Mouse (Mus musculus) hindbrain, embryonic 14.5 days (tissue): ENCODE measurements at regions not wholly inside any gene's neighbourhood (a gene's known extent, or its start where the extent isn't known, plus 50 kb on each side); places are given as distances from the start of the nearest gene placed in this dataset.

ENCODE experiments used
- ATAC-seq: fragments of 200-750 bp; cut with Nextera tagmentation; 2 replicates; pipeline ENCODE4 v1.8.0; 2017; ENCODE audit warnings: moderate number of reproducible peaks, mild to moderate bottlenecking, moderate TSS enrichment, moderate library complexity; ENCODE audit not compliant: low FRiP score
- DNase-seq: peaks from one replicate; pipeline ENCODE4 v3.0.0-alpha.2; 2015; ENCODE audit warnings: low spot score
- H3K27ac ChIP-seq: fragments of 300-500 bp; sonication (generic); 2 replicates; pipeline ENCODE4 v1.5.1; 2014; ENCODE audit warnings: mild to moderate bottlenecking, moderate library complexity
- H3K27me3 ChIP-seq: fragments of 300-500 bp; sonication (generic); 2 replicates; pipeline ENCODE4 v1.6.1; 2014; ENCODE audit warnings: mild to moderate bottlenecking, low read length, mixed read lengths; ENCODE audit not compliant: control insufficient read depth, insufficient read depth
- H3K36me3 ChIP-seq: fragments of 300-500 bp; sonication (generic); replicated peaks from 2 replicates; pipeline ENCODE4 v1.6.1; 2014; ENCODE audit not compliant: control insufficient read depth, insufficient read depth
- H3K4me1 ChIP-seq: fragments of 300-500 bp; sonication (generic); replicated peaks from 2 replicates; pipeline ENCODE4 v1.6.1; 2014; ENCODE audit warnings: antibody characterized with exemption, low read length, mixed read lengths; ENCODE audit not compliant: control insufficient read depth, insufficient read depth
- H3K4me2 ChIP-seq: fragments of 300-500 bp; sonication (generic); replicated peaks from 2 replicates; pipeline ENCODE4 v1.6.1; 2014; ENCODE audit warnings: mild to moderate bottlenecking, moderate library complexity
- H3K4me3 ChIP-seq: fragments of 300-500 bp; sonication (generic); replicated peaks from 2 replicates; pipeline ENCODE4 v1.5.1; 2014; ENCODE audit warnings: mild to moderate bottlenecking, low read length
- H3K9ac ChIP-seq: fragments of 300-500 bp; sonication (generic); 2 replicates; pipeline ENCODE4 v1.6.1; 2014
- H3K9me3 ChIP-seq: fragments of 300-500 bp; sonication (generic); 2 replicates; pipeline ENCODE4 v1.6.1; 2016; ENCODE audit warnings: low read length; ENCODE audit not compliant: control insufficient read depth
- WGBS: fragments of 180-500 bp; shearing (Covaris S2); extraction: QIAGEN DNeasy Blood & Tissue Kit; methylation state at CpG from one replicate; pipeline ENCODE4 v1.1.7; 2014; 5-methylcytosine and 5-hydroxymethylcytosine counted together

DNA sequence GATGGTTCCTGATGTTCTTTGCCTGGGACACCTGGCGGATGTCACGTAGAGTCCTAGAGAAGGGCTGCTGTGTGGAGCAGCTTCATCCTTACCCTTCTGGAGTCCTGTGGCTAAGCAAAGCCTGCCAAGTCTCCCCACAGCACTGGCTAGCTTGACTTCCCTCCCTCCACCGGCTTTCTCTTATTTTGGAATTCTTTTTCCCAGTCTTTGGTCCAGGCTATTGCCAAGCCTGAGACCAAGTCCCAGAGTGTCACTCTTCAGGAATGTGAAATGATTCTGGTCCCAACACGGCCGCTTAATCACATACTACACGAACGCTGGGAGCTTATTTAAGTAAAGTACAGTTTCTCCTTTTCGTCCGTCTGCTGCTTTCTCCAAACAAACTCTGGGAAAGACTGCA lies 146.4 kb downstream of the Fndc1 start:
- Histone ChIP-seq H3K9me3 (no peaks in the 10 kb centered on the region), H3K4me1 (no peaks in the 10 kb centered on the region), H3K4me3 (no peak overlapping the region), H3K4me2 (no peak overlapping the region), H3K36me3 (no peaks in the 10 kb centered on the region), H3K27me3 (no peaks in the 10 kb centered on the region), H3K9ac (no peak overlapping the region), H3K27ac (no peak overlapping the region)
- DNase-seq (no peak), ATAC-seq (no peak)
- WGBS, result 87% methylated on average over 9 of the region's 9 CpGs

DNA sequence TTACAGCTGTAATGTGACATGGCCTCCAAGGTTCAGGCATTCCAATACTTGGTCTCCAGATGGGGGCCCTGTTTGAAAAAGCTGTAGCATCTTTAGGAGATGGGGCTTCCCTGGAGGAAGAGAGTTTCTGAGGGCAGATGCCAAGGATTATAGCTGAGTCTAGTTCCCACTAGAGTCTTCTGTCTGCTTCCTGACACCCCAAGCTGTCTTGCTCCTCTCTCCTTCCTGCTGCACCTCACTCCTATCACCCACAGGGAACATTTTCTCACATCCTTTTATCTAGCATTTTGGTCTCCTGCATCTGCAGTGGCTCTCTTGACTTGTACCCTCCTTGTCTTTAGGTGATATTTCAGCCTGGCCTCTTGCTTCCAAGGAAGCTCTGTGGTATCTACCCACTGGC lies 147.3 kb downstream of the Fndc1 start:
- no peak overlapping the region for H3K27ac ChIP-seq
- H3K36me3 ChIP-seq, result no peaks in the 10 kb centered on the region
- H3K9me3 ChIP-seq, result no peaks in the 10 kb centered on the region
- ATAC-seq (no peak), DNase-seq (no peak)
- no peak overlapping the region for H3K4me3 ChIP-seq
- H3K9ac ChIP-seq, result no peak overlapping the region
- no peak overlapping the region for H3K4me2 ChIP-seq
- no peaks in the 10 kb centered on the region for H3K4me1 ChIP-seq
- H3K27me3 ChIP-seq, result no peaks in the 10 kb centered on the region

DNA sequence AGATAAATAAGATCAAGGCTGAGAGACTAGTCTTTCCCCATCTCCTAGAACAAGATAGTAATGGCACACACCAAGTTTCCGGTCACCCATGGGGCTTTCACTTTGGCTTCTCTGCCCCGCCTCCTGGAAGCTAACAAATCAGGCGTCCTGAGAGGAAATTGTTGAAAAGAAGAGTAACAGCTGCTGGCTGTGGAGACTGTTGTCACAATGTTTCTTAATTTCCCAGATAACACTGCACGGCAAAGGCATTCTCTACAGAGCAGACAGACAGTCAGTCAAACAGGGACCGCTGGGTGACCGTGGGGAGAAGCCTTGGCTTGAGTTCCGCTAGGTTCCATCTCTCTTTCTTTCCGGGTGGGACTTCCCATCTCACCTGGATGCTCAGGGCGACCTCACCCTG lies 148.2 kb downstream of the Fndc1 start:
- WGBS, result 87% methylated on average over 9 of the region's 9 CpGs
- no peak for DNase-seq

DNA sequence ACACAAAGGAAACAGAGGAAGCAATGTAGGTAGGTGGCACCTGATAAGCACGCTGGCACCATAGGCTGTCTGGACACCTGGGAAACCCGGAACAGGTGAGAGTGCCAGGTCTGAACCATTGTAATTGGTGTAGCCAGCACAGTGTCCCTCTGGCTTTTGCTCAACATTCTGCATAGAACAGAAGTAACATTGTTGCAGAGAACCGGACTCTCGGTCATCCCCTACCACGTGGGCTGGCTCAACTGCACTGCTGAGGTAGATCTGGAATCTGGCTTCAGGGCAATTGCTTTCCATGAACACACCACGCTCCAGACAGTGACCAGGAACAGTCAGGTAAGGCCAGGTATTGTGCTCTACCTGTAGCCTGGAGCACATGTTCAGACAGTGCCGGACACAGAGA lies 149.3 kb downstream of the Fndc1 start:
- H3K27me3 ChIP-seq, result no peaks in the 10 kb centered on the region
- no peak for DNase-seq
- 91% methylated on average over 7 of the region's 7 CpGs for WGBS
- H3K27ac ChIP-seq, result no peak overlapping the region
- H3K4me3 ChIP-seq, result no peak overlapping the region
- H3K9me3 ChIP-seq, result no peaks in the 10 kb centered on the region
- no peaks in the 10 kb centered on the region for H3K4me1 ChIP-seq
- no peaks in the 10 kb centered on the region for H3K36me3 ChIP-seq
- ATAC-seq, result no peak
- no peak overlapping the region for H3K4me2 ChIP-seq
- H3K9ac ChIP-seq, result no peak overlapping the region

More for the DNA sequence above, 148.2 kb downstream of the Fndc1 start:
- Histone ChIP-seq H3K36me3 (no peaks in the 10 kb centered on the region), H3K9me3 (no peaks in the 10 kb centered on the region), H3K9ac (no peak overlapping the region), H3K4me1 (no peaks in the 10 kb centered on the region), H3K4me2 (no peak overlapping the region), H3K4me3 (no peak overlapping the region), H3K27ac (no peak overlapping the region), H3K27me3 (no peaks in the 10 kb centered on the region)
- ATAC-seq, result no peak

DNA sequence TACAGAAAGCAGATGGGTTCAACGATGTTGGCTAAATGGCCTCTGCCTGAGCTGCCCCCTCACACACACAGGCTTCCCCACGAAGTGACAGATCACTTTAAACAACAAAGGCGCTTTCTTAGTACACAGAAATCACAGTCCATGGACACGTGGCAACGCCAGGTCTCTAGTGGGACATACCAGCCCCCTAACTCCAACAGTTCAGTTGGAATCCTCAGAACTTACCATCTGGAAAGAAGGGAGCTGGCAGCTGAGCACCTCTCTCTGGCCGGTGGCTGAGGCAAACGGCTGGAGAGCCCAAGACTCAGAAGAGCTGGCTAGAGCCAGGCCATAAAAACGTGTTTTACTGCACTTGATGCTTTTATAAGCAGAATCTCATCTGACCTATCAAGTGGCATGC lies 149.8 kb downstream of the Fndc1 start:
- no peak overlapping the region for H3K4me3 ChIP-seq
- WGBS, result 77% methylated on average over 8 of the region's 8 CpGs
- H3K9ac ChIP-seq, result no peak overlapping the region
- H3K27me3 ChIP-seq, result no peaks in the 10 kb centered on the region
- H3K4me1 ChIP-seq, result no peaks in the 10 kb centered on the region
- no peaks in the 10 kb centered on the region for H3K9me3 ChIP-seq
- ATAC-seq, result no peak
- H3K27ac ChIP-seq, result no peak overlapping the region
- no peaks in the 10 kb centered on the region for H3K36me3 ChIP-seq
- H3K4me2 ChIP-seq, result no peak overlapping the region
- DNase-seq, result no peak

DNA sequence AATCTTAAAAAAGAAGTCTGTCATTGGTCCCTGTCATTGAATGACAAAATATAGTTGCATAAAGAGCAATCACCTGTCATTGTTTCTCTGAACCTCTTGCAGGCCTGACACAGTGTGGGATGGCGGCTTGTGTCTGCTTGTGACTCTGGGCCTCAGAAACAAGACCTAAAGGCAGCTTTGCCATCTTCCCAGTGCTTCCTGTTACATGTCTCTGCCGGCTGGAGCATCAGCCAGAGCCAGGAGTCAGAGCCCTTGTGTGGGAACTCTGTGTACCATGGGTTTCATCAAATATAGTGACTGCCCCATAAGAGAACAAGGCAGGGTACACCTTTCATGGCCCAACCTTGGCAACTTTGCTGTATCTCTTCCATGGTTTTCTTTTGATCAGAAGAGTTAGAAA lies 150.3 kb downstream of the Fndc1 start:
- H3K4me1 ChIP-seq, result no peaks in the 10 kb centered on the region
- H3K4me3 ChIP-seq, result no peak overlapping the region
- no peak overlapping the region for H3K9ac ChIP-seq
- no peak for ATAC-seq
- H3K27me3 ChIP-seq, result no peaks in the 10 kb centered on the region
- WGBS, result 92% methylated on average over 2 of the region's 2 CpGs
- H3K36me3 ChIP-seq, result no peaks in the 10 kb centered on the region
- no peak for DNase-seq
- no peak overlapping the region for H3K27ac ChIP-seq
- H3K4me2 ChIP-seq, result no peak overlapping the region
- H3K9me3 ChIP-seq, result no peaks in the 10 kb centered on the region

DNA sequence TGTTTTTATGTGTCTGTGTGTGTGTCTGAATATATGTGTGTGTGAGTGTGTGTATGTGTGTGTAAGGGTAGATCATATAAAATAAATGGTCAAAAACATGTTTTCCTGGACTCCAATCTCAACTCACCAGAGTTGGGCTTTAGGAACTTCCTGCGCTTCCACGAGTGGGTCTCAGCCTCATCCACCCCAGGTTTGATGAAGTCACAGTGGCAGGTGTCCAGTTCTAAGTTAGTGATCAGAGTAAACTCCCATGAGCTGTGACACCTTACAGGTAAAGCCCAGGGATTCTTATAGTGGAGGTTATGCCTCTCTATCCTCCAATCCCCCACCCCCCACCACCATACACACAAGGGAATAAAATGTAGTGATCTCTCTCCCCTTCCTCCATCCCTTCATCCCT lies 152.6 kb downstream of the Fndc1 start:
- no peak overlapping the region for H3K27ac ChIP-seq
- DNase-seq (no peak), ATAC-seq (no peak)
- WGBS, result 87% methylated on average over 2 of the region's 2 CpGs
- no peak overlapping the region for H3K4me2 ChIP-seq
- H3K9ac ChIP-seq, result no peak overlapping the region
- no peaks in the 10 kb centered on the region for H3K4me1 ChIP-seq
- no peaks in the 10 kb centered on the region for H3K9me3 ChIP-seq
- no peak overlapping the region for H3K4me3 ChIP-seq
- no peaks in the 10 kb centered on the region for H3K27me3 ChIP-seq
- H3K36me3 ChIP-seq, result no peaks in the 10 kb centered on the region

DNA sequence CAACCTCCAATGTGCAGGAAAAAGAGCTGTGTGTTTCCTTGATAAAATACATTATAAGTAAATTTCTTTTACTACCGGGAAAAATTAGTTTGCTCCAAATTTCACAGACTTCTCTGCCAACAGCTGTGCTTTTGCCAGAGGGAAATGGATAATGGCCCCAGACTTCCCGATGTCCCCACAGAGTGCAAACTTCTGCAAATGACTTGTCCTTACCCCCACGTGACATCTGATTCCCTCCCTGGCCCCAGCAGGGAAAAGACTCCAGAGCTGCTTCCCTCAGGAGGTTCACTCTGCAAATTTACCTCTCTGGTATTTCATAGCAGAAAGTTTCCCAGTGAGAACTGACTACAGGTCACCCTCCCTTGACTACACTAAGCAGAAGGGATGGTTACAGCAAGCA lies 159.3 kb downstream of the Fndc1 start:
- no peak overlapping the region for H3K4me3 ChIP-seq
- no peak for DNase-seq
- no peaks in the 10 kb centered on the region for H3K4me1 ChIP-seq
- H3K36me3 ChIP-seq, result no peaks in the 10 kb centered on the region
- no peaks in the 10 kb centered on the region for H3K9me3 ChIP-seq
- no peak overlapping the region for H3K9ac ChIP-seq
- no peak for ATAC-seq
- no peaks in the 10 kb centered on the region for H3K27me3 ChIP-seq
- H3K27ac ChIP-seq, result no peak overlapping the region
- H3K4me2 ChIP-seq, result no peak overlapping the region
- 77% methylated on average over 3 of the region's 3 CpGs for WGBS

DNA sequence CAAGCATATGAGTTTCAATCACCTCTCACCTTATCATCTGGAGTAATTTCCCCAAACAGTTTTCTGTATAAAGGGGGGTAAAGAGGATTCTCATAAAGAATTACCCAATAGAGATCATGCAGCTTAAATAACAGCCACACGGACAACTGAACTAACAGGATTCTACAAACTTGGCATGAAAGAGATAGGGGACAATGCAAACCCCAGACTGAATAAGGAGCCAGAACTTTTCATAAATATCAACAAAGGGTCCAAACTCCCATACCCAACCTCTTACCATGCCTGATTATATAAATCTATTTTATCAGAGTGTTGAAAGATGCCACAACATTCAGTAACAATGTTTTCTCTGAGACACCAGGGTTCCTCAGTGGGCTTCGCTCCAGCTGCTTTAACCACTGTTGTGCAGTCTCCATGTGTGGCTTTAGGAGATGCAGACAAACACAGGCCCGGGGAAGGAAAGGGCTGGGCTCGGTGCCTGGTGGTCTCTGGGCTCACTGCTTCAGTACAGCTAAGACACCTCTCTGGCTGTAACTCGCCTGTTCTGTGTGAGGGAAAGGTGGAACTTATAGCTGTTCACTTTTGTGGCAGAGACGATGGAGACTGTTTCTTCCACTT lies 160.2 kb downstream of the Fndc1 start:
- WGBS, result 76% methylated on average over 6 of the region's 6 CpGs
- DNase-seq, result no peak

DNA sequence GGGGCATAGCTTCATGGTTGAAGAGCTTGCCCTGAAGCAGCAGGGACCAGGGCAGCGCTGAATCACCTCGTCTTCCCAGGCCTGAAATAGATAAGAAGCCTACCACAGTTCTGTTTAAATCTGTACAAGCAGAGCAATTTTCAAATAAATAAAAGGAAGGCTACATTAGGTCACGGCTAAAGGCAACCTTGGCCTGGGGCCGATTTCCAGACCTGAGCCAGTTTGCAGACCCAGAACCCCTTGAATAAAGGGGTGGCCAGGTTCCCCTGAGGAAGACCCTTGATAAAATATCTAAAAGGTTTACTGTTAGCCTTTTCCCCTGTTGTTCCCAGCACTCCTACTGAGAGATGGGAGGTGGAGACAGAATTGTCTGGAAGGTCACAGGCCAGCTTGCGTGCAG lies 160.9 kb downstream of the Fndc1 start:
- DNase-seq (no peak), ATAC-seq (no peak)
- Histone ChIP-seq H3K4me2 (no peak overlapping the region), H3K4me3 (no peak overlapping the region), H3K27me3 (no peaks in the 10 kb centered on the region), H3K36me3 (no peaks in the 10 kb centered on the region), H3K9me3 (no peaks in the 10 kb centered on the region), H3K9ac (no peak overlapping the region), H3K27ac (no peak overlapping the region), H3K4me1 (no peaks in the 10 kb centered on the region)
- 84% methylated on average over 5 of the region's 5 CpGs for WGBS

More for the DNA sequence above, 160.2 kb downstream of the Fndc1 start:
- H3K36me3 ChIP-seq, result no peaks in the 10 kb centered on the region
- H3K4me3 ChIP-seq, result no peak overlapping the region
- H3K4me2 ChIP-seq, result no peak overlapping the region
- H3K9ac ChIP-seq, result no peak overlapping the region
- no peak overlapping the region for H3K27ac ChIP-seq
- H3K9me3 ChIP-seq, result no peaks in the 10 kb centered on the region
- no peaks in the 10 kb centered on the region for H3K27me3 ChIP-seq
- no peak for ATAC-seq
- H3K4me1 ChIP-seq, result no peaks in the 10 kb centered on the region
